Mouse (Mus musculus) small intestine, adult 2 months (tissue): ENCODE measurements around the gene Zfand5. TPM values are rescaled to one million over a fixed set of nuclear protein-coding genes. Genes with fewer than 3 reads are reported as not detected.

ENCODE experiments used
- H3K27ac ChIP-seq: fragments of 200-500 bp; 2 replicates; pipeline ENCODE4 v1.5.1; 2012; ENCODE audit warnings: low read depth, low read length, control low read depth, inconsistent platforms; ENCODE audit not compliant: insufficient read depth
- H3K27me3 ChIP-seq: fragments of 200-500 bp; 2 replicates; pipeline ENCODE4 v1.6.1; 2012; ENCODE audit warnings: mild to moderate bottlenecking, moderate library complexity, low read length, inconsistent platforms; ENCODE audit not compliant: control insufficient read depth, insufficient read depth
- H3K36me3 ChIP-seq: fragments of 200-500 bp; 2 replicates; pipeline ENCODE4 v1.6.1; 2012; ENCODE audit warnings: mild to moderate bottlenecking, low read length, control low read depth, inconsistent platforms; ENCODE audit not compliant: control insufficient read depth, insufficient read depth
- H3K4me1 ChIP-seq: fragments of 200-500 bp; 2 replicates; pipeline ENCODE4 v1.6.1; 2012; ENCODE audit warnings: low read length, inconsistent platforms, mixed read lengths; ENCODE audit not compliant: control insufficient read depth, insufficient read depth, insufficient read length
- H3K4me3 ChIP-seq: fragments of 200-500 bp; 2 replicates; pipeline ENCODE4 v1.5.1; 2012; ENCODE audit warnings: low read depth, mild to moderate bottlenecking, control low read depth, inconsistent platforms, low read length, moderate library complexity
- CTCF ChIP-seq: fragments of 200-500 bp; IDR thresholded peaks from 2 replicates; pipeline ENCODE4 v1.5.1; 2012; ENCODE audit warnings: low read depth, mild to moderate bottlenecking, control low read depth, inconsistent platforms, low read length, moderate library complexity, mixed read lengths; ENCODE audit not compliant: insufficient replicate concordance, insufficient read length; ENCODE audit errors: extremely low read depth
- POLR2A ChIP-seq: fragments of 200-500 bp; IDR thresholded peaks from 2 replicates; pipeline ENCODE4 v1.6.1; 2012; ENCODE audit warnings: low read depth, mild to moderate bottlenecking, control low read depth, inconsistent platforms, low read length, moderate library complexity
- WGBS: fragments of 180-500 bp; shearing (Covaris S2); methylation state at CpG from one replicate; pipeline ENCODE4 v1.1.7; 2018; 5-methylcytosine and 5-hydroxymethylcytosine counted together
- polyA plus RNA-seq: library from polyadenylated mRNA; depleted of rRNA; stranded (reverse); fragments of >200 nt; gene quantifications from 2 replicates; pipeline ENCODE4 v1.2.3, GENCODE M21; 2012

The Zfand5 gene
- polyA plus RNA-seq, 1 experiment = 17.9 TPM

- Histone ChIP-seq H3K36me3 (no peaks in the 10 kb centered on the region), H3K27ac (no peak overlapping the region), H3K27me3 (no peaks in the 10 kb centered on the region), H3K4me3 (no peak overlapping the region), H3K4me1 (peaks cover 5% of the 10 kb centered on the region; the same call in 1 of the 2 replicates)
- TF ChIP-seq POLR2A (no peak), CTCF (no peak)
Measured at GRCm38 (mm10) chr19:21260280-21260679, 11.8 kb upstream of the Zfand5 start.

GRCm38 (mm10) chr19:21271186-21271585 is 892 bp upstream of the Zfand5 start:
- Histone ChIP-seq H3K4me3 (peak overlapping the region; percentile 71), H3K27ac (peak overlapping the region; percentile 90), H3K36me3 (no peaks in the 10 kb centered on the region), H3K27me3 (no peaks in the 10 kb centered on the region), H3K4me1 (no peaks in the 10 kb centered on the region; the same call in 1 of the 2 replicates)
- no peak for TF ChIP-seq POLR2A
- TF ChIP-seq CTCF = no peak
- WGBS = 25% methylated on average over 8 of the region's 8 CpGs

GRCm38 (mm10) chr19:21272655-21273284 is 692 bp downstream of the Zfand5 start:
- H3K4me1 ChIP-seq = no peaks in the 10 kb centered on the region; the same call in none of the 2 replicates
- TF ChIP-seq POLR2A = 0 out of 2 replicates have a peak, but pooled peaks have one; percentile 33
- no peak for TF ChIP-seq CTCF
- peak overlapping the region; percentile 82 for H3K4me3 ChIP-seq
- peaks cover 12% of the 10 kb centered on the region for H3K36me3 ChIP-seq
- H3K27ac ChIP-seq = peak overlapping the region; percentile 86
- WGBS = under 1% methylated on average over 66 of the region's 66 CpGs
- H3K27me3 ChIP-seq = no peaks in the 10 kb centered on the region

GRCm38 (mm10) chr19:21273440-21273839 is 1.4 kb downstream of the Zfand5 start:
- Histone ChIP-seq H3K27ac (no peak overlapping the region), H3K27me3 (no peaks in the 10 kb centered on the region), H3K4me3 (no peak overlapping the region), H3K4me1 (no peaks in the 10 kb centered on the region; the same call in none of the 2 replicates), H3K36me3 (peaks cover 14% of the 10 kb centered on the region)
- no peak for TF ChIP-seq CTCF
- no peak for TF ChIP-seq POLR2A
- 2% methylated on average over 4 of the region's 4 CpGs for WGBS

GRCm38 (mm10) chr19:21274181-21274591 is 2.1 kb downstream of the Zfand5 start:
- H3K4me3 ChIP-seq = peak overlapping the region; percentile 50
- H3K36me3 ChIP-seq = peaks cover 19% of the 10 kb centered on the region
- TF ChIP-seq POLR2A (no peak), CTCF (no peak)
- 0% methylated on average over 2 of the region's 2 CpGs for WGBS
- H3K27ac ChIP-seq = peak overlapping the region; percentile 19; the same call in 1 of the 2 replicates
- H3K4me1 ChIP-seq = no peaks in the 10 kb centered on the region; the same call in none of the 2 replicates
- H3K27me3 ChIP-seq = no peaks in the 10 kb centered on the region

GRCm38 (mm10) chr19:21274714-21275113 is 2.6 kb downstream of the Zfand5 start:
- Histone ChIP-seq H3K36me3 (peaks cover 22% of the 10 kb centered on the region), H3K27me3 (no peaks in the 10 kb centered on the region), H3K4me1 (no peaks in the 10 kb centered on the region; the same call in none of the 2 replicates), H3K4me3 (no peak overlapping the region), H3K27ac (no peak overlapping the region)
- WGBS = 2% methylated on average over 3 of the region's 3 CpGs
- TF ChIP-seq CTCF (no peak), POLR2A (no peak)

- TF ChIP-seq CTCF = no peak
- TF ChIP-seq POLR2A = no peak
- no peaks in the 10 kb centered on the region; the same call in none of the 2 replicates for H3K4me1 ChIP-seq
- H3K27ac ChIP-seq = no peak overlapping the region
- H3K36me3 ChIP-seq = peaks cover 29% of the 10 kb centered on the region
- H3K4me3 ChIP-seq = no peak overlapping the region
- H3K27me3 ChIP-seq = no peaks in the 10 kb centered on the region
Measured at GRCm38 (mm10) chr19:21276317-21276716, 4.2 kb downstream of the Zfand5 start.
